ENCODE assay signal across 21 mouse cellular contexts in genomic region chr8:94811654-94812053, GRCm38 (mm10). TPM values are rescaled to one million over a fixed set of nuclear protein-coding genes. Genes with fewer than 3 reads are reported as not detected.
A peak's percentile ranks its signal among the peaks of the same experiment; 100 is the strongest.
DNase-seq lines count a peak whose midpoint lies in the region; ATAC-seq and TF ChIP-seq lines count a peak whose summit lies in the region.
"Had no signal": no experiment of that assay in that cellular context is flagged by ENCODE, and none has a peak within 500 bp of the region (broad histone marks: within the 10 kb centered on the region; RNA-seq: fewer than 3 reads in every experiment).

No protein-coding gene starts in this region.

- H3K4me3 ChIP-seq in left cerebral cortex, adult 2 months, result no peak overlapping the region
- no peak overlapping the region for H3K4me3 ChIP-seq in liver, postnatal 0 days (ENCODE audit: low read depth, low read length)
- H3K4me3 ChIP-seq: embryonic facial prominence, embryonic 13.5 days; neural tube, embryonic 13.5 days; stomach, embryonic 15.5 days had no signal

- no peaks in the 10 kb centered on the region for H3K9me3 ChIP-seq in liver, postnatal 0 days (ENCODE audit: low read length)
- H3K9me3 ChIP-seq: embryonic facial prominence, embryonic 13.5 days; forebrain, embryonic 10.5 days; G1E; neural tube, embryonic 13.5 days; stomach, embryonic 15.5 days had no signal

- no peaks in the 10 kb centered on the region for H3K27me3 ChIP-seq in liver, postnatal 0 days (ENCODE audit: insufficient read depth, low read length)
- H3K27me3 ChIP-seq: embryonic facial prominence, embryonic 13.5 days; neural tube, embryonic 13.5 days; stomach, embryonic 15.5 days had no signal

- no peak overlapping the region for H3K4me2 ChIP-seq in liver, postnatal 0 days (ENCODE audit: low read depth, low read length)
- H3K4me2 ChIP-seq: stomach, embryonic 15.5 days had no signal

- H3K36me3 ChIP-seq in liver, postnatal 0 days (replicated peaks; ENCODE audit: insufficient read depth, low read length), result no peaks in the 10 kb centered on the region
- H3K36me3 ChIP-seq: embryonic facial prominence, embryonic 13.5 days; forebrain, embryonic 10.5 days; neural tube, embryonic 13.5 days; stomach, embryonic 15.5 days had no signal

- no peak for TF ChIP-seq CTCF in left cerebral cortex, adult 2 months (IDR thresholded peaks at IDR 0.05)
- no peak for TF ChIP-seq CTCF in liver, postnatal 0 days (IDR thresholded peaks at IDR 0.05; ENCODE audit: low read depth)

- no peak for DNase-seq in left cerebral cortex, adult 2 months (ENCODE audit: extremely low spot score in 1 of 2, low spot score in 2 of 2)
- DNase-seq in left cerebral cortex, adult 18-20 months (ENCODE audit: low spot score in 2 of 2), result no peak
- peak; percentile 20 for DNase-seq in 416B (ENCODE audit: low read depth)
- DNase-seq in adrenal gland, postnatal 14 days, result peak; percentile 70
- no peak for DNase-seq in liver, postnatal 0 days
- DNase-seq in thymus, postnatal 4 days, result no peak
- DNase-seq in right cerebral cortex, adult 2 months (ENCODE audit: low spot score in 2 of 2), result no peak
- no peak for DNase-seq in kidney, postnatal 36 days
- DNase-seq: cerebellum, adult 2 months; thymus, postnatal 36 days had no signal

- TF ChIP-seq EP300 in liver, postnatal 0 days (IDR thresholded peaks at IDR 0.05; ENCODE audit: low read depth), result 0 out of 2 replicates have a peak, but pooled peaks have one; percentile 24

- 0 out of 2 replicates have a peak, but pooled peaks cover 2% of the 10 kb centered on the region for H3K4me1 ChIP-seq in liver, postnatal 0 days (ENCODE audit: insufficient read depth)

- 51% methylated on average over 6 of the region's 6 CpGs for WGBS in liver, postnatal 0 days (ENCODE audit: insufficient replicate concordance)

- peak overlapping the region; percentile 47 for H3K27ac ChIP-seq in left cerebral cortex, adult 2 months
- H3K27ac ChIP-seq in liver, postnatal 0 days (ENCODE audit: low read depth), result no peak overlapping the region
- H3K27ac ChIP-seq: embryonic facial prominence, embryonic 13.5 days; kidney, postnatal 0 days; macrophage; stomach, embryonic 15.5 days had no signal

- intact Hi-C loops in left cerebral cortex, adult 2 months (cut with DNase I), result loop anchor here (2.0 to 10.0 kb wide), 3 partner anchors 39 to 287 kb away; partner anchors contain the start of genes Cx3cl1, Fam192a and Rspry1

- peak; percentile 20; the same call in 1 of the 2 replicates for ATAC-seq in liver, postnatal 0 days

- no peak overlapping the region for H3K9ac ChIP-seq in liver, postnatal 0 days (replicated peaks)
- H3K9ac ChIP-seq: stomach, embryonic 15.5 days had no signal

RNA-seq across cellular contexts. Expression of gene Ccl17, which starts 1.4 kb away (rescaled TPM):
- total RNA-seq in left cerebral cortex, adult 2 months (2021), result 1 to 10 TPM; 4.6 to 7.9 TPM
- 1 to 10 TPM; 8.3 to 9.2 TPM for total RNA-seq in left cerebral cortex, adult 18-20 months (2021)
- 1.1 TPM in 1 of 2 replicates, not detected in the other for total RNA-seq in adrenal gland, postnatal 14 days (2021)
- 0.31 TPM in 1 of 2 replicates, not detected in the other for polyA plus RNA-seq in liver, postnatal 0 days (2015; fragmentation: Nextera tagmentation; extraction: Ambion mirVana)
- total RNA-seq: G1E; gastrocnemius, postnatal 4 days; hematopoietic stem cell, adult 5-6 weeks had no signal
- polyA plus RNA-seq: embryonic facial prominence, embryonic 13.5 days; forebrain, embryonic 10.5 days; G1E; intestine, embryonic 14.5 days; liver, embryonic 16.5 days; macrophage; neural tube, embryonic 13.5 days; stomach, embryonic 15.5 days had no signal

RNA-seq across cellular contexts. Expression of gene Coq9, which starts 26.5 kb away (rescaled TPM):
- total RNA-seq in left cerebral cortex, adult 2 months (2021), result 10 to 100 TPM; 84.5 to 89.1 TPM
- total RNA-seq in left cerebral cortex, adult 18-20 months (2021), result 10 to 100 TPM; 76.6 to 90.5 TPM
- total RNA-seq in adrenal gland, postnatal 14 days (2021), result 269 and 282 TPM in 2 replicates
- 65.6 and 66.1 TPM in 2 replicates for polyA plus RNA-seq in liver, postnatal 0 days (2015; fragmentation: Nextera tagmentation; extraction: Ambion mirVana)

RNA-seq across cellular contexts. Expression of gene Ciapin1, which starts 26.5 kb away (rescaled TPM):
- total RNA-seq in left cerebral cortex, adult 2 months (2021), result 10 to 100 TPM; 71.4 to 76.8 TPM
- total RNA-seq in left cerebral cortex, adult 18-20 months (2021), result 10 to 100 TPM; 72.3 to 75.6 TPM
- 107 and 122 TPM in 2 replicates for total RNA-seq in adrenal gland, postnatal 14 days (2021)
- polyA plus RNA-seq in liver, postnatal 0 days (2015; fragmentation: Nextera tagmentation; extraction: Ambion mirVana), result 36.5 and 39.4 TPM in 2 replicates

RNA-seq across cellular contexts. Expression of gene Cx3cl1, which starts 39.8 kb away (rescaled TPM):
- total RNA-seq in left cerebral cortex, adult 2 months (2021), result 100 to 1,000 TPM; 658 to 661 TPM
- total RNA-seq in left cerebral cortex, adult 18-20 months (2021), result 100 to 1,000 TPM; 569 to 570 TPM
- 16.2 and 19.2 TPM in 2 replicates for total RNA-seq in adrenal gland, postnatal 14 days (2021)
- 0.47 and 0.79 TPM in 2 replicates for polyA plus RNA-seq in liver, postnatal 0 days (2015; fragmentation: Nextera tagmentation; extraction: Ambion mirVana)
- polyA plus RNA-seq: G1E had no signal

RNA-seq across cellular contexts. Expression of gene Polr2c, which starts 45.6 kb away (rescaled TPM):
- total RNA-seq in left cerebral cortex, adult 2 months (2021), result 10 to 100 TPM; 72.1 to 79.8 TPM
- 10 to 100 TPM; 74.5 to 75.7 TPM for total RNA-seq in left cerebral cortex, adult 18-20 months (2021)
- 58.3 and 65.8 TPM in 2 replicates for total RNA-seq in adrenal gland, postnatal 14 days (2021)
- polyA plus RNA-seq in liver, postnatal 0 days (2015; fragmentation: Nextera tagmentation; extraction: Ambion mirVana), result 50.6 and 52.1 TPM in 2 replicates

Comparison
In these comparisons a context has a peak if more than half of its experiments do, and no peak if none do; other contexts are left out.
1. DNase-seq: peak in 416B (single experiment) and adrenal gland, postnatal 14 days (single experiment); none in left cerebral cortex, adult 2 months (0 of 2), left cerebral cortex, adult 18-20 months (0 of 2), liver, postnatal 0 days (single experiment), thymus, postnatal 4 days (single experiment), right cerebral cortex, adult 2 months (0 of 2) and kidney, postnatal 36 days (0 of 2).